Mouse (Mus musculus) cerebellum, adult 11-12 months (tissue): ENCODE measurements around the gene D030056L22Rik.
A peak's percentile ranks its signal among the peaks of the same experiment; 100 is the strongest.

Source experiments
- DNase-seq: peaks from one replicate; pipeline ENCODE4 v3.0.0; 2022

The D030056L22Rik gene

DNA sequence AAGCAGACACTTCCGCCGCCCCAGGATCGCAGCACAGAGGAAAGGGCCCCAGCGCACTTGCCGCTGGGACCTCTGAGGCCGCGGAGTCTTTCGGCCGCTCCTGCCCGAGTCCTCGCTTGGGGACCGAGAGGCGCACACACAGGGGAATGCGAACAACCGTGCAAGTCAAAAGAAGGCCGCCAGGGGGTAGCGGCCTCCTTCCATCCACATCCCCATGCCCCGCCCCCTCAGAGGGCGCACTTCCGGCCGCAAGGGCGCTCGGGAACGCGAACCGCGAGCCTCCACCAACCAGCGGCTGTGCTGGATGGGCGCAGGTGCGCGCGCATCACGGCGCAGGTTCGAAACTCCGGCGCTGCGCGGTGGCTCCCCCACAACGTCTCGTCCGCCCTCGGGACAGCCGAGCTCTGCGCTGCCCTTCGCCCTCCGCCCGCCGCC, at the start of gene D030056L22Rik:
Gene D030056L22Rik (plus strand): TSS at position 328 of the 435 bp plus-strand sequence.
- DNase-seq: peak; percentile 97

GRCm38 (mm10) chr19:18663904-18664303, 49.1 kb upstream of the D030056L22Rik start:
- DNase-seq: no peak

GRCm38 (mm10) chr19:18666966-18667365, 46.0 kb upstream of the D030056L22Rik start:
- no peak for DNase-seq

GRCm38 (mm10) chr19:18669551-18669950, 43.4 kb upstream of the D030056L22Rik start:
- peak; percentile 23 for DNase-seq

DNA sequence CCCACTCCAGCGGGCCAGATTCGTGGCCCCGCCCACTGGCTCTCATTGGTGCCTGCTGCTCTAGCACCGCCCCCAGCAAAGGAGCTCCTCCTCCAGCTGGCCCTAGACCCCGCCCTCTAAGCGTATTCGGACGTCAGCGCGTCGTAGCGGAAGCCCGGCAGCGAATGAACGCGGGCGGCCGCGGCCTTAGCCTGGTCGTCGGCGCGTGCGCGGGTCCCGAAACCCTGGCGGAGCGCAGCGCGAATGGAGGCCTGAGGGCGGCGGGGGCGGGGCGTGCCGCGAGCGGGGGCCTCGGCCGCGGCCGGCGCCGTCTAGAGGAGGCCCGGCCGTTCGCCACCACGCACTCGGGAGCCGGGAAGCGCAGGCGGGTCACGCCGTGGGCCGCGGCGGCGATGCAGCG, 42.4 kb upstream of the D030056L22Rik start, which contains the start of gene Carnmt1:
Gene Carnmt1 (plus strand): TSS at position 157 of the 400 bp plus-strand sequence.
- DNase-seq: peak; percentile 99

DNA sequence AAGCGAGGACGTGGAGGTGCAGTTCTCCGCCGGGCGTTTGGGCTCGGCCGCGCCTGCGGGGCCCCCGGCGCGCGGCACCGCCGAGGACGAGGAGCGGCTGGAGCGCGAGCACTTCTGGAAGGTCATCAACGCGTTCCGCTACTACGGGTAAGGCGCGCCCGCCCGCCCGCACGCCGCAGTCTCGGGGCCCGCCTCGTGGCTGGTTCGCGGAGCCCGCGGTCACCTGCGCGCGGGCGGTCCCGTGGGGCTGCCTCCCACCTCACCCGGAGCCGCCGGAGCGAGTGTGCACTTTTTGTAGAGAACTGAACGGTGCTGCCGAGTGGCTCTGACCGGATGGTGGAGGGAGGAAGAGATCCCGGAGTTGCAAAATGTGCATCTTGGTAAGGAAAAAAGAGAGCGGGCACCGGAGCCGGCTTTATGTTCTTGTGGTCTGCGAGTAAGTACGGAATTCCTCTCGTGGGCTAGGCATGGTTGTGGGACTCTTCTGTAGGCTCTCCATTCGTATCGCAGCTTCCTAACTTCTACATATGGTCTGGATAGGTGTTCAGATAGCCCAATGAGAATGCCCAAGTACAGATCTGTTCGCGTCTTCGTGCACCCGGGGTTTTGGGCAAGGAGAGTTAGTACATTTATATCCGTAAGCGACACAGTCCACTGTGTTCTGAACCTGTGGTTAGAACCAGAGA, 41.8 kb upstream of the D030056L22Rik start:
- DNase-seq: peak; percentile 62

DNA sequence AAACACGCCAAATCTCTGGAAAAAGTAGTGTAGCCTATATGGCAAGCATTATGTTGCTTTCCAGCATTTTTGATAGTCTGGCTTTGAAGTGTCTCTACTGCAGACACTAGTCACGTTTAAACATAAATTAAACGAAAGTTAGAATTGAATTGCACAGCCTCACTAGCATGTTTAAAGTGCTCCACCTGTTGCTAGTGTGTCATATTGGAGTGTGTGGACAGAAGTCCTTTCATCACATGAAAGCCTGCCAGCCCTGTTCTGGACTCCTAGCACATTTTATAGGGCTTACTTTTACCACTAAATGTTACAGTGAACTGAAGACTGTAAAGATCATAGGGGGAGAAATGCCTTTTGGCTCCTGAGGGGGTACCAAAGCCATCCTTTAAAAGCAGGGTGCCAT, 40.5 kb upstream of the D030056L22Rik start:
- no peak for DNase-seq

GRCm38 (mm10) chr19:18673116-18673515, 39.9 kb upstream of the D030056L22Rik start:
- no peak for DNase-seq

DNA sequence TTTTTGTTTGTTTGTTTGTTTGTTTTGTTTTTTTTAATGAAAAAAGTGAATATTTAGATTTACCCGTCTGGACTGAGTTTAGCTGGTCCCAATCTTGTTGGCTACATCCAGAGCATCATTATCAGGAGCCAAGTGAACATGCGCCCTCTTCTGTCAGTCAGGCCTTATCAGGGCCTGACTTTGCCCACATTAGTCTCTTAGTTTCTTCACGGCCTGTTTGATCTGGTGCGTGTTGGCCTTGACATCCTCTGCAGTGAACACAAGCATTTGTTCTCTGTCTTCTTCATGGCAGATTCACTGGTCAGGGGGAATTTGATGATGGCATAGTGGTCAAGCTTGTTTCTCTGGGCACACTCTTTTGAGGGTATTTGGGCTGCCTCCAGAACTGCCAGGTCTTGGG, 30.9 kb upstream of the D030056L22Rik start:
- no peak for DNase-seq

- DNase-seq: no peak
These were observed 25.4 kb upstream of the D030056L22Rik start for GRCm38 (mm10) chr19:18687556-18687955.

GRCm38 (mm10) chr19:18692176-18692575, 20.8 kb upstream of the D030056L22Rik start:
- DNase-seq: no peak

- no peak for DNase-seq
These were observed 20.2 kb upstream of the D030056L22Rik start for GRCm38 (mm10) chr19:18692768-18693167.

- no peak for DNase-seq
These were observed 17.9 kb upstream of the D030056L22Rik start for GRCm38 (mm10) chr19:18695116-18695515.

DNA sequence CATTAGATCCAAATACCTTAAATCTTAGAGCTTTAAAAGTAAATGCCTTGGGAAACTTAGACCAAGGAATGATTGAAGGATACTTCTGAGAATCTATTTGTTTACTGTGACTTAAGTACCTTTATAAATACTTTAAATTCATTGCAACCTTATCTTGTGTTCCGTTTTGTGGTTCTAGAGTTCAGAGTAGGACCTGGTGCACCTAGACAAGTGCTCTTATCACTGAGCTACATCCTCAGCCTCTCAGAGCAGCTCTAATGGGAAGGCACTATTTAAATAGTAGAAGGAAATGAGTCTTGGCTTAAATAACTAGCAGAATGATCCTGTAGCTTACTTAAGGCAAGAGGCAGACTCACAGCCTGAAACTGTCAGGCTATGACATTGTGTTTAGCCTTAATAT, 17.4 kb upstream of the D030056L22Rik start:
- no peak for DNase-seq

DNA sequence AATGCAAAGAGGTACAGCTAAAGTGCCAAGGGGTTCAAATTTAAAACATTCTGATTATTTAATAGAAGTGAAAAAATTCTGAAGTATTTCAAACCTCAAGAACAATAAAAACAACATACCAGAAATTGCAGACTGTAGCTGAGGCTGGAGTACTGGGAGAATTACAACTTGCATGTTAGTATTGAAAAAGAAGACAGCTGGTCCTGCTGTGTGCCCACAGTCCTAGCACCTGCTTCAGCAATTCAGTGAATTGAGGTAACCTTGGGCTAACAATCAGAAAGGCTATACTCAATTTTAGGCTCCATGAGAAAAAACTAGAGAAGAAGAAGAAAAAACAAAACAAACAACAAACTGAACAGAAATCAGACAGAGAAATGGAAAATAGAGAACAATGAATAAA, 4.9 kb upstream of the D030056L22Rik start:
- DNase-seq: peak; percentile 42

GRCm38 (mm10) chr19:18710903-18711302, 2.1 kb upstream of the D030056L22Rik start:
- DNase-seq: peak; percentile 20

GRCm38 (mm10) chr19:18711589-18711988, 1.4 kb upstream of the D030056L22Rik start:
- DNase-seq: no peak

DNA sequence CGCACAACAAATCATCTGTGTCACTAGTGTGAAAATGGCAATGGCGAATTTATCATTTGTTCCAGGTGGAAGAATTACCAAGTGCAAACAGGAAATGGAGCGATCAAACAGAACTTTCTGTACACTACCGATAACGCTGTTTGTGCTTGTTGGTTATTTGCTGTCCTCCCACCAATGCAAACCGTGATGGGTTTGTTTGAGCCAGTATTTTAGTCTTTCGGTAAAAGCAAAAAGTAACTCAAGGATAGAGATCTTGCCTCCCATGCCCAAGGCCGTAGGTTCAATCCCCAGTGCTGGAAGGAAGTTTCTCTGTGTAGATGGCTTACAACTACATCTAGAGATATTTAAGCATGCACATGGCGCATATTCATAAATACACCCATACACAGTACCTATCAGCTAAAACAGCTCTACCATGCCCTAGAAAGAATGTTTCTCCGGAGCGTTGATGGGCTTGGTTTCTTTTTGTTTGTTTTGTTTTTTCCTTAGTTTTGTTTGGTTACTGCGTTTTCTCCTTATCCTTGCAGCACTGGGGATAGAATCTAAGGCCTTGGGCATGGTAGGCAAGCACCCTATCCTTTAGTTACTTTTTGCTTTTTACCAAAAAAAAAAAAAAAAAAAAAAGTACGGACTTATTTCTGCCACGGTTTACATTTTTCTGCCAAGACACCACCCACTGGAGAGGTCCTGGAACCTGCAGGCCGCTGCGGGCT, 684 bp upstream of the D030056L22Rik start:
- DNase-seq: no peak

DNA sequence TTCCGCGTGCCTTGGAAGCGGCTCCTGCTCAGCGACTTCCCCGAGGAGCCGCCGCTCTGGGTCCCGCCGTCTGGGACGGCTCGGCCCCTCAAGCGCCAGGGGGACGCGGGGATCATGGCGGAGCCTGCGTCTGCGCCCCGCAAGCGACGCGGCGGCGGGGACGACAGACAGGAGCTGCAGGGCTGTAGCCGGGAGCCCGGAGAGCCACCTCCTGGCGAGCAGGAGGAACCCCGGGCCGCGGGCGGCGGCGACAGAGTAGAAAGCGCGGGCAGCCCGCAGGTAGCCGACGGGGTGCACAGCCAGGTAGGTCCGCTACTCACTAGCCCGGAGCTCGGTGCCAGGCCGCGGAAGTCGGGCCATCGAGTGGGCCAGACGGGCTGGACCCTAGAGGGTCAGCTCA, 364 bp downstream of the D030056L22Rik start:
- DNase-seq: peak; percentile 72

DNA sequence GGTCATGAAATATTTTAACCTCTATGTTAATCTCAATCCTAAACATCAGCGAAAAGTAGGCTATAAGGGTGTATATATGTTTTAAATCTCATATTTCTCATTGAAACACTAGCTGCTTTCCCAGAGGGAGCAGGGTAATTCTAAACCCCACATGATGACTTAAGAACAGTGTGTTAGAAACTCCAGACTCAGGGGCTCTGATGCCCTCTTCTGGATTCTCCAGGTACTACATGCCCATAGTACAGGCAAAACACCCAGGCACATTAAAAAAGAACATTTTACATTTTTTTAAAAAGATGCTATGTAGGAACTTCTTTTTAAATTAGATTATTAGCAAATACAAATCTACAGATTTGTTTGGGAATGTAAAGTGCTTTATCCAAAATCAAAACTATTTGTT, 3.4 kb downstream of the D030056L22Rik start:
- peak; percentile 46 for DNase-seq

DNA sequence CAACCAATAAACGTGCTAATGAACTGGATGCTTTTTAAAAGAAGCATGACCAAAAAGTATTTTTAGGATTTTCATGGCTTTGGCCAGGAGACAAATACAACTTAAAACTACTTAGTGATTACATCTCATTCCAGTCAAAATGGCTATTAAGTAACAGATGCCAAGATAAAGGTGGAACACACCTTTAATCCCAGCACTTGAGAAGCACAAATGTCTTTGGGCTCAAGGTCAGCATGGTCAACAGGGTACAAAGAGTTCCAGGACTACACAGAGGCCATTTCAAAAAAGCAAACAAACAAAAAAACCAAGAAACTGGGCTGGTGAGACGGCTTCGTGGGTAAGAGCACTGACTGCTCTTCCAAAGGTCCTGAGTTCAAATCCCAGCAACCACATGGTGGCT, 7.3 kb downstream of the D030056L22Rik start:
- DNase-seq: no peak

GRCm38 (mm10) chr19:18725186-18725585, 12.2 kb downstream of the D030056L22Rik start:
- DNase-seq: no peak

DNA sequence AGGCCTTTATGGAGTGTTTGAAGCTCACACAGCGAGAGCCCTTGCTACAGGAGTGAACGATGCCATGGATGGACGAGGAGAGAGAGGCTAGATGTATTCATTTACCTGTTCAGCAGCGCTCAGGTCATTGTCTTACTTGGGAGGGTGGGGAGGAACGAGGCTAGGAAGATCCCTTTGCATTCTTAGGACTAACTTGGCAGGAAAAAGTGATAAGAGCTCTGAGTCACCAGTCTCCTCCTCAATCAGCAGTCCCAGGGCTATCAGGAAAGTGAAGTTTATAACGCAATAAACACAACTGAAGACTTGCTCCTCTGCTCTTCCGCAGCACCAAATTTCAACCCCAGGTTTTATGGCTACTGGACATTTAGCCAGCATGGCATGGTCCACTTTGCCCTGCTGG, 17.3 kb downstream of the D030056L22Rik start:
- DNase-seq: no peak

DNA sequence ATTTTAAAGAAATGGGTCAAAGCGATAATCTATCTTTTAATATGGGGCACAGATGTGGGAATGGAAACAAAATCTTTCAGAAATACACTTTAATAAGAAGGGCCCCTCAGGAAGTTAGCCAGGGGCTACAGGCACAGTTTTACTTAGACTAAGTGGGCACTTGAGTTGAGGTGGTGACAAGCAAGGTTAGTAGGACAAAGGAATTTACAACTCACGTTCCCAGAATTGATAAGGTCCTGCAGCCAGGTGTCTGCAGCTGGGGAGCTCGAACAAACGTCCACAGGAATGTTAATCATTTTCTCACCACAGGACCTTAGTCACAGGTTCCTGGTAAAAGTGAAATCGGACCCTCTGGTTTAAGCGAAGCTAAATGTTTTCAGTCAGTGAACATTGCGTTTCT, 18.1 kb downstream of the D030056L22Rik start:
- no peak for DNase-seq
